Mouse (Mus musculus) lung, embryonic 15.5 days (tissue): ENCODE results near the gene Mmp24. TPM values are rescaled to one million over a fixed set of nuclear protein-coding genes. Genes with fewer than 3 reads are reported as not detected.
A peak's percentile ranks its signal among the peaks of the same experiment; 100 is the strongest.

Source experiments
- ATAC-seq: fragments of 200-750 bp; cut with Nextera tagmentation; 2 replicates; pipeline ENCODE4 v1.8.0; 2017; ENCODE audit warnings: moderate number of reproducible peaks, borderline replicate concordance; ENCODE audit not compliant: low FRiP score, low TSS enrichment; ENCODE audit errors: extremely low read depth
- H3K27ac ChIP-seq: fragments of 300-500 bp; sonication (generic); 2 replicates; pipeline ENCODE4 v1.5.1; 2015; ENCODE audit warnings: moderate library complexity, mild to moderate bottlenecking, inconsistent platforms
- H3K27me3 ChIP-seq: fragments of 300-500 bp; sonication (generic); 2 replicates; pipeline ENCODE4 v1.6.1; 2015; ENCODE audit warnings: inconsistent platforms
- H3K36me3 ChIP-seq: fragments of 300-500 bp; sonication (generic); 2 replicates; pipeline ENCODE4 v1.6.1; 2015; ENCODE audit warnings: inconsistent platforms
- H3K4me1 ChIP-seq: fragments of 300-500 bp; sonication (generic); 2 replicates; pipeline ENCODE4 v1.6.1; 2015; ENCODE audit warnings: inconsistent platforms
- H3K4me2 ChIP-seq: fragments of 300-500 bp; sonication (generic); 2 replicates; pipeline ENCODE4 v1.6.1; 2015; ENCODE audit warnings: inconsistent platforms, mild to moderate bottlenecking, moderate library complexity
- H3K4me3 ChIP-seq: fragments of 300-500 bp; sonication (generic); 2 replicates; pipeline ENCODE4 v1.5.1; 2015; ENCODE audit warnings: mild to moderate bottlenecking, inconsistent platforms
- H3K9ac ChIP-seq: fragments of 300-500 bp; sonication (generic); 2 replicates; pipeline ENCODE4 v1.6.1; 2015; ENCODE audit warnings: inconsistent platforms
- H3K9me3 ChIP-seq: fragments of 300-500 bp; sonication (generic); 2 replicates; pipeline ENCODE4 v1.6.1; 2016; ENCODE audit warnings: inconsistent platforms
- WGBS: fragments of 180-500 bp; shearing (Covaris S2); methylation state at CpG from one replicate; pipeline ENCODE4 v1.1.7; 2015; 5-methylcytosine and 5-hydroxymethylcytosine counted together
- polyA plus RNA-seq: library from polyadenylated mRNA; unstranded; fragments of >200 nt; fragmentation: Nextera tagmentation; extraction: Ambion mirVana; gene quantifications from 2 replicates; pipeline ENCODE4 v1.2.1, GENCODE M21; 2015

The Mmp24 gene
- polyA plus RNA-seq, 1 experiment from 2014 or later, result 0.09 TPM

- peaks cover 11% of the 10 kb centered on the region for H3K4me1 ChIP-seq
- no peak overlapping the region for H3K9ac ChIP-seq
- no peaks in the 10 kb centered on the region for H3K9me3 ChIP-seq
- no peaks in the 10 kb centered on the region for H3K27me3 ChIP-seq
- H3K4me3 ChIP-seq, result no peak overlapping the region
- no peak overlapping the region for H3K4me2 ChIP-seq
- ATAC-seq, result no peak
- H3K27ac ChIP-seq, result no peak overlapping the region
- H3K36me3 ChIP-seq, result no peaks in the 10 kb centered on the region
- WGBS, result 35% methylated on average over 3 of the region's 3 CpGs
Observed at GRCm38 (mm10) chr2:155745487-155745886, 29.7 kb upstream of the Mmp24 start.

- no peaks in the 10 kb centered on the region for H3K36me3 ChIP-seq
- no peak for ATAC-seq
- no peak overlapping the region for H3K9ac ChIP-seq
- no peaks in the 10 kb centered on the region for H3K9me3 ChIP-seq
- H3K27me3 ChIP-seq, result peaks cover 6% of the 10 kb centered on the region; the same call in 1 of the 2 replicates
- no peak overlapping the region for H3K4me2 ChIP-seq
- H3K4me3 ChIP-seq, result no peak overlapping the region
- H3K4me1 ChIP-seq, result no peaks in the 10 kb centered on the region
- 87% methylated on average over 4 of the region's 4 CpGs for WGBS
- no peak overlapping the region for H3K27ac ChIP-seq
Observed at GRCm38 (mm10) chr2:155749394-155749793, 25.7 kb upstream of the Mmp24 start.

- ATAC-seq, result peak; percentile 83; the same call in 1 of the 2 replicates
- Histone ChIP-seq H3K9ac (peak within 1 kb of the TSS; percentile 11), H3K4me2 (peak within 1 kb of the TSS; percentile 60), H3K36me3 (no peaks in the 10 kb centered on the region), H3K9me3 (no peaks in the 10 kb centered on the region), H3K4me1 (no peaks in the 10 kb centered on the region), H3K4me3 (peak within 1 kb of the TSS; percentile 33), H3K27me3 (peaks cover 6% of the 10 kb centered on the region; the same call in 1 of the 2 replicates), H3K27ac (no peak within 1 kb of the TSS)
- WGBS, result 2% methylated on average over 25 of the region's 25 CpGs
Observed at GRCm38 (mm10) chr2:155751014-155751786, 23.9 kb upstream of the Mmp24 start, which contains the start of gene Procr. TSS of gene Procr (plus strand) at chr2:155751117.

DNA sequence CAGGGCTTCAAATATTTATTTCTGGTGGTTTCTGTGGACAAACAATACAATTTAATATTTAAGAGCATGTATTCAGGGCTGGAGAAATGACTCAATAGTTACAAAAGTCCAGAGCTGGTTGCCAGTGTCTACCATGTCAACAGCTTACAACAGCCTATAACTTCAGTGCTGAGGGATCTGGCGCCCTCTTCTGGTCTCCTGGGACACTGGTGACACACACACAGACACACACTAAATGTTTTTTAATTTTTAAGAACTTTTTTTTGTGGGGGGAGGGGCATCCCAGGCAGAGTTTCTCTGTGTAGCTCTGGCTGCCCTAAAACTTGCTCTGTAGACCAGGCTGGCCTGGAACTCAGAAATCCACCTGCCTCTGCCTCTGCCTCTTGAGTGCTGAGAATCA lies 19.4 kb upstream of the Mmp24 start:
- no peaks in the 10 kb centered on the region for H3K9me3 ChIP-seq
- H3K9ac ChIP-seq, result no peak overlapping the region
- no peak for ATAC-seq

GRCm38 (mm10) chr2:155756855-155757566 lies 18.1 kb upstream of the Mmp24 start:
- H3K9ac ChIP-seq, result no peak overlapping the region
- no peaks in the 10 kb centered on the region for H3K36me3 ChIP-seq
- H3K27ac ChIP-seq, result no peak overlapping the region
- no peaks in the 10 kb centered on the region for H3K9me3 ChIP-seq
- no peaks in the 10 kb centered on the region; the same call in 1 of the 2 replicates for H3K27me3 ChIP-seq
- no peaks in the 10 kb centered on the region for H3K4me1 ChIP-seq
- no peak for ATAC-seq
- whole genome bisulfite sequencing, result 60% methylated on average over 14 of the region's 14 CpGs
- no peak overlapping the region for H3K4me2 ChIP-seq
- no peak overlapping the region for H3K4me3 ChIP-seq

More for the DNA sequence above, 19.4 kb upstream of the Mmp24 start:
- H3K36me3 ChIP-seq, result no peaks in the 10 kb centered on the region
- WGBS, result 0% methylated on average over 1 of the region's 1 CpGs
- no peak overlapping the region for H3K4me3 ChIP-seq
- H3K4me1 ChIP-seq, result no peaks in the 10 kb centered on the region
- H3K27me3 ChIP-seq, result peaks cover 6% of the 10 kb centered on the region; the same call in 1 of the 2 replicates
- H3K4me2 ChIP-seq, result no peak overlapping the region
- no peak overlapping the region for H3K27ac ChIP-seq

DNA sequence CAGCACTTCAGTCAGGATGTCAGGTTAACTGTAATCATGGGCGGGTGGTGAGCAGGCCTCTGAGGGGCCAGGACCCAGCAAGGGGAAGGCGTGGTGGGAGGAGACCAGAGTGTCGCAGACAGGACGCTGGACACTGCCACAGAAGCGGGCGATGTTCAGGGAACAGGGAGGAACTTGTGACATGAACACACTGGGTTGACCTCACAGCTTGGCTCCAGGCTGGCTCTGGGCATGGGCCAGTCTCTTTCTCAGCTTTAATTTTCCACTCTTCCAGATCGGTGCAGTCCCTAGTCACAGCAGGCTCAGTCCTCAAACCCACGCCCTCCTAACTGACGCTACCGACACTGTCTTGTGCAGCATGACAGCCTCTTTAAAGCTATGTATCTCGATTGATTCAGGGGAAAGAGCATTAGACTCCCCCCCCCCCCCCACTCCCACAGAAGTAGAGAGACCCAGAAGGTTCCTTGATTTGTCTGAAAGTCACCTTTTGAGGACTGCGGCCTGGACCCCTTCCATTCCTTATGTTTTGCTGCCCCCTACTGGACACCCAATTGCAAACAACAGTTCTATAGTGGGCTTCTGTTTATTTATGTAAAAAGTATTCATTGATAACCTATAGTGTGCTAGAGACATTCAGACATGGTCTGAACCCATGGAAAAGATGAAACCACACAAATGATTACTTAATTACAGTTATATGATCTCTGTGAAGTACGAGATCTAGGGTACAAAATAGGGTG lies 10.3 kb upstream of the Mmp24 start:
- ATAC-seq, result no peak

GRCm38 (mm10) chr2:155773664-155774063 lies 1.5 kb upstream of the Mmp24 start:
- Histone ChIP-seq H3K4me1 (peaks cover 8% of the 10 kb centered on the region), H3K4me3 (no peak overlapping the region), H3K9ac (no peak overlapping the region), H3K9me3 (no peaks in the 10 kb centered on the region), H3K4me2 (no peak overlapping the region), H3K27me3 (peaks cover 58% of the 10 kb centered on the region), H3K36me3 (no peaks in the 10 kb centered on the region), H3K27ac (no peak overlapping the region)
- WGBS, result 50% methylated on average over 4 of the region's 4 CpGs
- no peak for ATAC-seq

More for the DNA sequence above, 10.3 kb upstream of the Mmp24 start:
- Histone ChIP-seq H3K4me1 (no peaks in the 10 kb centered on the region), H3K27me3 (no peaks in the 10 kb centered on the region), H3K4me3 (no peak overlapping the region), H3K9ac (no peak overlapping the region), H3K36me3 (no peaks in the 10 kb centered on the region), H3K27ac (no peak overlapping the region), H3K4me2 (no peak overlapping the region), H3K9me3 (no peaks in the 10 kb centered on the region)
- 46% methylated on average over 13 of the region's 13 CpGs for WGBS

DNA sequence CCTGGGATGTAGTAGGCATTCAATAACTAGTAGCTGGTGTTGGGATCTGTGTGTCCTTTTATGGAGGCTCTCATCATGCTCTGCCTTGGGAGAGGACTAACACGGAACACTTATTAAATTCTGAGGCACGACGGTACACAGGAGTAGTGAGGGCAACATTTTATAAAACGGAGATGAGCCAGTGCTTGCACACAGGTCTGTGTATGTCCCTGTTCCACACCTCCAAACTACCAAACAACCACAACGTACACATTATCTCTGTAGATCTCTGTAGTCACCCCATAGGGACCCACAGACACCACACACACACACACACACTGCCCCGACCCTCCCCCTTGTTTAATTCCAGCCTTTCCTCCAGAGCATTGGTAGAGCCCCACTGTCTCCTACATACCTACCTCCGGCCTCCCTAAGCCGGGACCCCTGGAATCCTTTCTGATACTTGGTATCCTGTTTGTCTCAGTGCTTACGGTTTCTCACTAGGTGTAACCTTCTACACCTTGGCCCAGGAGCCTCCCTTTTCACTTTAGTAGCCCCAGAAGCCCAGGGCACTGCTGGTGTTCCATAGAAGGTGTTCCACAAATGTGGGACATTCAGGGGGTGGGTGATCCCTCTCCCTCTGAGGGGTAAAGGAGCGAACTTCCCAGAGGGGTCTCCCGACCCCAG lies 748 bp upstream of the Mmp24 start:
- Histone ChIP-seq H3K27ac (no peak overlapping the region), H3K4me1 (peaks cover 8% of the 10 kb centered on the region), H3K9ac (no peak overlapping the region), H3K4me2 (peak overlapping the region; percentile 96; the same call in 1 of the 2 replicates), H3K27me3 (peaks cover 58% of the 10 kb centered on the region), H3K4me3 (no peak overlapping the region), H3K9me3 (no peaks in the 10 kb centered on the region), H3K36me3 (no peaks in the 10 kb centered on the region)
- 50% methylated on average over 11 of the region's 11 CpGs for WGBS
- ATAC-seq, result no peak

DNA sequence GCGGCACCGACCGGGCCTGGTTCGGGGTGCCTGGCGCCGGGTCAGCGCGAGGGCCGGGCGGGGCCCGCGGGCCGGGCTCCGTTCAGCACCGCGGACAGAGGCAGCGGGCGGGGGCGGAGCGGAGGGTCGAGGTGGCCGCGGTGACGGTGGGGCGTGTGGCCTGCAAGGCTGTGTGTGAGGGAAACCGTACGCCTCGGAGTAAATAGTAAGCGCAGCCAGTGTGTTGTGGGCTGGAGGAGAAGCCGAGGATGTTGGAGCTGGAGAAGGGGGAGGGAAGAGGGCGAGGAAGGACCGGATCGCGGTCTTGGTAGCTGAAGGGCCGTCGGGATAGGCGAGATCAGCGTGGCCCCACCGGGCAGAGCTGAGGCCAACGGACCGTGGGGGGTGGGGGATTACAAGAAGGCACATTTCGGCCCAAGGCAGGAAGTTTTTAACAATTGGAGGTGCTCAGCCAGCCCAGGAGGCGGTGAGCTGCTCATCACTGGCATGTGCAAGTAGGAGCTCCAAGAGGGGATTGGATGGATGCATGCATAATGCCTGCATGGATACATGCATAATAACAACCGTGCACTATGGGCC lies 632 bp downstream of the Mmp24 start:
- peaks cover 8% of the 10 kb centered on the region for H3K4me1 ChIP-seq
- H3K4me3 ChIP-seq, result peak overlapping the region; percentile 49
- no peaks in the 10 kb centered on the region for H3K9me3 ChIP-seq
- H3K36me3 ChIP-seq, result no peaks in the 10 kb centered on the region
- ATAC-seq, result peak; percentile 81; the same call in 1 of the 2 replicates
- H3K27ac ChIP-seq, result no peak overlapping the region
- H3K4me2 ChIP-seq, result peak overlapping the region; percentile 96
- 2% methylated on average over 44 of the region's 44 CpGs for WGBS
- no peak overlapping the region for H3K9ac ChIP-seq
- H3K27me3 ChIP-seq, result peaks cover 58% of the 10 kb centered on the region

GRCm38 (mm10) chr2:155776824-155777687 lies 1.9 kb downstream of the Mmp24 start:
- Histone ChIP-seq H3K9me3 (no peaks in the 10 kb centered on the region), H3K4me2 (no peak overlapping the region), H3K27me3 (peaks cover 58% of the 10 kb centered on the region), H3K4me1 (peaks cover 8% of the 10 kb centered on the region), H3K27ac (no peak overlapping the region), H3K4me3 (no peak overlapping the region), H3K36me3 (no peaks in the 10 kb centered on the region), H3K9ac (no peak overlapping the region)
- no peak for ATAC-seq
- 46% methylated on average over 10 of the region's 10 CpGs for WGBS
